Mouse (Mus musculus) cerebellum, postnatal 14 days (tissue): Measurements from ENCODE around the gene Tagln2.

Experiments
- DNase-seq, 2 experiments: peaks; one replicate each; pipeline ENCODE4 v3.0.0; 2021; ENCODE audit warnings: mixed read lengths in 2 of 2

Tagln2 gene

DNA sequence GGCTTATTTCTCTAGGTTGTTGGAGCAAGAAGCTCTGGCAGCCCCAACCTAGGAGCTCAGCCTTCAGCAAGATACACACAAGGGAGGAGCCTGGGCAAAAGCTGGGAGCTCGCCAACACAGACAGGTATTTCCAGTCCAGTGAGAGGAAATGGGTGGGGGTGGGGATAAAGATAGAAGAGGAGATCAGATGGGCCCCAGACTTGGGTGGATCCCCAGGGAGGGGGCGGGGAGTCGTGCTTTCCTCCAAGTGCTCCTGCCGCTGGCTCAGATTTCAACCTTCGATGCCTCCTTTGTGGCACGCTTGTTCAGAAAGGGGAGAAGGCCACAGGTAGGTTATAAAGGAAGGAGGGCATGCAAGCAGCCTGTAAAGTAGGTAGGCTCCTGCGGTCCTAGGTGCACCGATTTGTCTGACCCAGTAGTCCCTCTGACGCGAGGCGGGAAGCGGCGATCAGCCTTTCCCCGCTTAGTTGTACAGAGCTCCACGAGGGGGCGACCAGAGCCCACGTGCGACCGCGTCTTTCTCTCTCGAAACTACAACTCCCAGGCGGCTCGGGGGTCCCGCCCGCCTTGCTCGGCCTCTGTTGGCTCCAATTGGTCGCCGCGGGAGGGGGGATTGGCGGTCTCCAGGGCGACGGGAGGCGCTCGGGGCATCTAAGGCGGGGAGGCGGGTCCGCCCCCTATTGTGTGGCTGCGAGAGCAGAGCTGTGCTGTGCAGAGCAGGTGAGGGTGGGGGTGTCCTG is 18.1 kb upstream of the Tagln2 start, which contains the start of gene Igsf9:
TSS of gene Igsf9 (plus strand) at position 249 of the 741 bp plus-strand sequence.
- DNase-seq: peak; percentile 95 to 96

DNA sequence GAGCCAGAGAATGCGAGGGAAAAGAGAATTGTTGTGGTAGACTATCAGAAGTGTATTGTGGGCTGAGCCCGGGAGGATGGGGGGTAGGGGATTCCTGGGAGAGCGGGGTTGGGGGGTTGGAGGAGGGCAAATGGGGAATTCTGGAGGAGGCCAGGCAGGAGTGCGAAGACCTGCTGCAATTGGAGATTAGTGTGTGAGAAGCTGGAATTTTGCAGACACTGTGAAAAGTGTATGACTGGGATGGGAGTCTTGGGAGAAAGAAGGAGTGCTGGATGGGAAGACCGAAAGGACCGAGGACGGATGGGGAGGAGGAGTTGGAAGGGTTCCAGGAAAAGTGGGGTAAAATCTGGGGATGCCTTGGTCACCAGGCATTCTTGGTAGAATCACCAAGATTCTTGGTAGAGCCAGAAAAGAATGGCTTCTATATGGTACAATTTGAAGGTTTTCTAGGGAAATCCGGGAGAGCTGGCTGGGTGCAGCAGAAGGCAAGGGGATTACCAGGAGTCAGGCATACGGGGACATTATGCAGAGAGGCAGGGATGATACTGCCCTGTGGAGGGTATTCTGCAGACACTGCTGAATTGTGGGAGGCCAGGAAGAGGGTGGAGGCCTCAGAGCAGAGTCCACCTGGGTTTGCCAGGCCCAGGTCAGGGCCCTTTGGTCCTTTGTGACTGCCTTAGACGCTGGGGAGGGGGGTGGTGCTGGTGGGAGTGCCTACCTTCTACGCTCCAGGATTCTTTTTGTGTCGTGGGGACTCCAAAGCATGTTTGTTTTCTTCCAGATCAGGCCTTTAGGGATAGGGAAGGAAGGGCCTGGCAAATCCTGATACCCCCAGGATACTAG is 17.1 kb upstream of the Tagln2 start:
- DNase-seq: no peak

DNA sequence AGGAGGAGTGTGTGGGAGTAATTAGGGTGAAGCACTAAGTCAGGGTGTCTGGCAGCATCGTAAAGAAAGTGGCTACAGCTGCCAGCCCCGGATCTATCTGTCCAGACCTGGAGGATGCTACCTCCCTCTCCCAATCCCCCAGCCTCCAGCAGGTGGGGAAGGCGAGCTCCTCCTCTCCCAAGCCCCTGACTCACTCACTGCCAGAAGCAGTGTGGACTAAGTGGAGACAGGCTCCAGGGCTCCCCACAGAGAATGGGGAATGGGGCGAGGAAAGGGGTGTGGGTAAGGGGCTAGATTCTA is 16.5 kb upstream of the Tagln2 start:
- no peak for DNase-seq

DNA sequence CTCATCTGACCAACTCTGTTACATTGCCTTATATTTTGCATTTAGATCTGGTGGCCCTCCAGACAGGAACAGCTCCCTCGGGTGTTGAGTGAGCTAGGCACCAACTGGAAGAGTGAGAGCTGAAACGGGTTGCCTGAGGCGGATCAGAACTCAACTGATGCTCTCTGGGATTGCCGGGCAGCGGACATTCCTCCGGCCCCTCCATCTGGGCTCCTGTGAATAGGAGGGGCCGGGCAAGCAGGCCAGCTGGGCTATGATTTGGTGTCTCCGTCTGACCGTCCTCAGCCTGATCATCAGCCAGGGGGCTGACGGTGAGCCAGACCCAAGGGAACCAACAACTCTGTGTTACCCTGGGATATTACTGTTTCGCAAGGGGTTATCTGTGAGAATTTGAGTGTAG is 15.6 kb upstream of the Tagln2 start:
- no peak for DNase-seq

DNA sequence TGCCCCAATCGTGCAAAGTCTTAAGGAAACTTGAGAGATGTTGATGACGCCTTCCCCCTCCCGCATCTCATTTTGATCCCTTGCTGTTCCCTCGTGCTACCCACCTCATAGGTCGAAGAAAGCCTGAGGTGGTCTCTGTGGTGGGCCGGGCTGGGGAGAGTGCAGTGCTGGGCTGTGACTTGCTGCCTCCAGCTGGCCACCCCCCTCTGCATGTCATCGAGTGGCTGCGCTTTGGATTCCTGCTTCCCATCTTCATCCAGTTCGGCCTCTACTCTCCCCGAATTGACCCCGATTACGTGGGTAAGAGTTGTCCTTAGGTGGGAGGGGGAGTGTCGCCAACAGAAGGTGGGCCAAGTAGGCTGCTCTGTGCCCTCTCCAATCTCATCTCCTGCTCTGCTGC is 15.2 kb upstream of the Tagln2 start:
- DNase-seq: no peak

DNA sequence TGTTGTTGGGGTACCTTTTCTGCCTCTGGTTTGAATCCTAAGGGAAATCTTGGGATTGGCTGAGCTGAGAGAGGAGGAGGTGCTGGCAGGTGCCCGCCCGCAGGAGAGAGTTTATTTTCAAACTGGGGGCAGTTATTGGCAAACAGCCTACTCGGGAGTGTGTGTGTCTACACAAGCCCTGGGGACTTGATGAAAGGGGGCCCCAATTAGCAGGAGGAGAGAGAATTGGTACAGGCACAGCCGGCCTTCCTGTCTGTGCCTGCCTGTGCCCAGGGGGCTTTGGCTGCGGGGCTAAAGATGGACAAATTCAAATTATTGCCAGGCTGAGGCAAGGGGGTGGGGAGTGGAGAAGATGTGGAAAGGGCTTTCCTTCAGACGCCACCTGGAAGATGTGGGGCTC is 14.0 kb upstream of the Tagln2 start:
- DNase-seq: no peak

DNA sequence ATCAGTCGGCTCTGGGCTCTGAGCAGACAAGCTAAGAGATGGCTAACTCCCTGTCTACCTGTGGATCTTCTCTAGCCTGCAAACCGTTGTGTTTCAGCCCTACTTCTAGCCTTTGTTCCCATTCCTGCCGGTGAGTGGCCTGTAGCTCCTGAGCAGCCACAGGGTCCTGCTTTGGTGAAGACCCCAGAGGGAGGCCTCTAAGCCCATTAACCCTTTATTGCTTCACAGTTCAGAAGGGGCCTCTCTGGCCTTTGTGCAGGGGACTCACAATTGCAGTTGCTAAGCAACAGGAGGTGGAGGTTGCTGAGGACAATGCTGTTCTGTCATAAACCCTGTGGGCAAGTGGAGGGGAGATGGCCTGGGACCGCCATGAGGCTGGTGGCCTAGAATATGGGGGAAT is 13.6 kb upstream of the Tagln2 start:
- no peak for DNase-seq

DNA sequence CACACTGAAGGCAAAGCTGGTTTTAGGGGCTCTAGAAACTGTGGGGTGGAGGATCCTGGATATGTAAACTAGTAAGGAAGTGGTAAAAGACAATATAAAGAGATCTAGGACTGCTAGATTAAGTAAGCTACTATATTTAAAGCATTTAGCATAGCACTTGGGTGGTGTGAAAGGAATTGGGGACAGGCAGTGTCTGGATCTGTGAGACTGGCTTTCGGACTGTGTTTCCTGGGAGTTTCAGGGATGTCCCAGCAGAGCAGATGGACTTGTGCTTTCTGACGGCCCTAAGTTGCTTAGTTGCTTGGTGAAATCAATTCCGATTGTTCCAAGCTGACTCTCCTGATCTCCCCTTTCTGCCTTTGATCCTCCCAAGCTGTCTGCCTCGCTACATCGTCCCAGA is 13.2 kb upstream of the Tagln2 start:
- no peak for DNase-seq

DNA sequence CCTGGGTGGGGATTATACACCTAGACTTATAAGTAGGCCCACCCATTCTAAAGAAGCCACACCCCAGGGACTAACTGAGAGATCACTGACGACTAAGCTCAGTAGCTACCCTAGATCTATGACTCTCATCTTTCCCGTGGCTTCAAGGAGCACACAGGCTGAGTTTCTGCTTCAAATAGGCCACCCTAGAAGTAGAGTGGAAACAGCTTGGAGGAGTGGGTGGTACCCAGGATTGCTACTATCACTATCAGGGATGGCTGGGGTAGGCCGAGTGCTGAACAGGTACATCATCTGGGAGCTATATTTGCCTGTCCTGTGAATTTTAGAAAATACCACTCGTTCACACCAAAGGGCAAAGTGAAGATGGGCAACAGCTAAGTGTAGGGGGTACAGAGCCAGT is 12.0 kb upstream of the Tagln2 start:
- no peak for DNase-seq

DNA sequence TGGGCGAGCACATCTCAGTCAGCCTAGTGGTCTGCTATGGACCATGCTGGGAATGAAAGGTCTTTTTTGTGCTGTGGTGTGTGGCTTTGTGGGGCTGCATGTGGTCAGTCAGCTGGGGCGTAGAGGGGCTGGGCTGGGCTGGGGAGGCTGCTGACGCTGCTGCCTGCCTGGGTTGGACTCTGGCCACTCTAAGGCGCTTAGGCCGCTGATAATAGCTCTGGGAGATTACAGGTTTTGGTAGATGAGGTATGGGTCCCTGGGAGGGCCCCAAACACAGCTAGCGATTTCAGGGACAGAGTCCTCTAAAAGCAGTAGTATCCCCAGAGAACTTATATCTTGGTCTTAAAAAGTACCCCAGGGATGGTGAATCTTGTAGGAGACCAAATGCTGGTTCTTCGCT is 11.0 kb upstream of the Tagln2 start:
- DNase-seq: no peak

DNA sequence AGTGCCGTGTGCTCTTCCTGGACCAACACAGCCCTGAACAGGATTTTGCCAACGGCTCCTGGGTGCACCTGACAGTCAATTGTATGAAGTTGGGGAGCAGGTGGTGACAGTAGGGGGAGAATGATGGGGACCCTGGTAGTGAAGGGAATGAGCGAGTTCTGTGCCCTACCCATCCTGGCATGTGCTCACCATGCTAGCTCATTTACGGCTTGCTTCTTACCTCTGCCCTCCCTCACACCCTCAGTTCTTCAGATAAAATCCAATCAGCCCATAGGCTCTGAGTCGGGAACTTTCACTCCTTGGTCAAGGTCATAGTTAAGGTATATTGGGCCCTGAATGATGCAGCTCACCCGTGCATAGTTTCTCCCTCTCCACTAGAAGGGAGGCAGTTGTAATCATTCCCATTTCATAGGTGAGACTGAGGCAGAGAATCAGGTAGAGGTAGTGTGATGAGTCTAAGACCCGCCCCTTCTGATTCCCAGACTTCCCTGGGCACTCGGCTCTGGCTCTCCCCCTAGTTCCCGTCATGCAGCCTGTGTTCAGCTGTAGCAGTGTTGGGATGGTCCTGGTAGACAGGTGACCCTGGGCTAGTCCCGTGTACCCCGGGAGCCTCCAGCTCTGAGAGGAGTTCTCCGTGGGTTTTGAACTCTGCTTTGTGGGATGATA is 10.1 kb upstream of the Tagln2 start:
- no peak for DNase-seq

DNA sequence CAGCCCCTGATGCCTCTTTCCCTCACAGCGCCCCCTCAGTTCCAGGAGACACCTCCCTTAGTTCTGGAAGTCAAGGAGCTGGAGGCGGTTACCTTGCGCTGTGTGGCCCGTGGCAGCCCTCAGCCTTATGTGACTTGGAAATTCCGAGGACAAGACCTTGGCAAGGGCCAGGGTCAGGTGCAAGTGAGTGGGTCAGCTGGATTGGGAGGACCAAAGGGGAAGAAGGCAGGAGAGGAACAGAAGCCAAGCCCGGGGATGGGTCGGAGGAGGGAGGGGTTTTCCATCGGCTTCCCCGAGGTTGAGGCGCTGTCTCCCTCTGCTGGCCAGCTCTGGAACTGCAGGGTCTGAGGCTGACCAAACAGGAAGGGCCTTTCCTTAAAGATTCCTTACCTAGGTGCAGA is 9.6 kb upstream of the Tagln2 start:
- peak; percentile 96 to 98 for DNase-seq

DNA sequence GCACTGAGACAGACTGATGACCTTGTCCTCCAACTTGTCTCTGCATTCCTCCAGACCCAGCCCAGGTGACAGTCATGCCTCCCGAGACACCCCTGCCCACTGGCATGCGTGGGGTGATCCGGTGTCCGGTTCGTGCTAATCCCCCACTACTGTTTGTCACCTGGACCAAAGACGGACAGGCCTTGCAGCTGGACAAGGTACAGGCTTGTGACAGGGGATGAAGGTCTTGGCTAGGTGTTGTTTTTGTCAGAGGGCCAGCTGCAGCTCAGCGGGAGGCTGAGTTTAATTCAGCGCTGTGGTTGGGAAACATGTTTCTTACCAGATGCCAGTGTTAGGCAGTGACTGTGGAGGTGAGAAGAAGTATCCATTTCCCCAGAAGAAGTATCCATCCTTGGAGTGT is 7.8 kb upstream of the Tagln2 start:
- DNase-seq: no peak

DNA sequence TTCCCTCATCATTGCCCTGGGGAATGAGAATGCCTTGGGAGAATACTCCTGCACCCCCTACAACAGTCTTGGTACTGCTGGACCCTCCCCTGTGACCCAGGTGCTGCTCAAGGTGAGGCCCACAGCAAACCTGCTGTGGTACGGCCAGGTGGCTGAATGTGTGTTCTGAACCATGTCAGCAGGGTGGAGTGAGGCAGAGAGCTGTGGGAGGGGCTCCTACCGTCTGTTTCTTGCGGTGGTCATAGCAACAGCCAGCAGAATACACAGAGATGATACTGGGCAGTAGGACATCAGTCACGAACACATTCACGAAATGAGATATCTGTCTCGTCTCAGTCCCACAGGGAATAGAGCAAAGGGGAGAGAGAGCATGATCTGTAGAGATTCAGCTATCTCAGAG is 6.3 kb upstream of the Tagln2 start:
- no peak for DNase-seq

DNA sequence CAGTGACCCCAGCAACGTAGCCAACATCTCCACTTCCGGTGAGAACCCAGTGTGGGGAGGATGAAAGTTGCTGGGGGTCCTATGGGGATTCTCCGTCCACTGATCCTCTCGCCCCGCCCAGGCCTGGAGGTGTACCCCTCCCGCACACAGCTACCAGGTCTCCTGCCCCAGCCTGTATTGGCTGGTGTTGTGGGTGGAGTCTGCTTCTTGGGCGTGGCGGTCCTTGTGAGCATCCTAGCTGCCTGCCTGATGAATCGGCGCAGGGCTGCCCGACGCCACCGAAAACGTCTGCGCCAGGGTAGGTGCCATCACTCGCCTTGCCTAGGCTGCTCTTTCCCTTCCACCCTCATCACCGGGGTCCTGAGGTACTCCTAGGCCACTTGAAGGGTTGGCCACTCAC is 3.8 kb upstream of the Tagln2 start:
- no peak for DNase-seq

DNA sequence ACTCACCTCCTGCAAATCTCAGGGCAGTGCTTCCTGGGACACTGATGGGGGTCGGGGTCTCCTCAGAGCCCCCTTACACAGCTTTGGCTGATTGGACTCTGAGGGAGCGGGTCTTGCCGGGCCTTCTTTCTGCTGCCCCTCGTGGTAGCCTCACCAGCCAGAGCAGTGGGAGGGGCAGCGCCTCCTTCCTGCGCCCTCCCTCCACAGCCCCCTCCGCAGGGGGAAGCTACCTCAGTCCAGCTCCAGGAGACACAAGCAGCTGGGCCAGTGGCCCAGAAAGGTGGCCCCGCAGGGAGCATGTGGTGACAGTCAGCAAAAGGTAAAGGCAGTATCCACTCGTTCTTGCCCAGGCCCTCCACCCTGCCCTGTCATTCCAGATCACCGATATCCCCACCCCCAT is 2.4 kb upstream of the Tagln2 start:
- no peak for DNase-seq

DNA sequence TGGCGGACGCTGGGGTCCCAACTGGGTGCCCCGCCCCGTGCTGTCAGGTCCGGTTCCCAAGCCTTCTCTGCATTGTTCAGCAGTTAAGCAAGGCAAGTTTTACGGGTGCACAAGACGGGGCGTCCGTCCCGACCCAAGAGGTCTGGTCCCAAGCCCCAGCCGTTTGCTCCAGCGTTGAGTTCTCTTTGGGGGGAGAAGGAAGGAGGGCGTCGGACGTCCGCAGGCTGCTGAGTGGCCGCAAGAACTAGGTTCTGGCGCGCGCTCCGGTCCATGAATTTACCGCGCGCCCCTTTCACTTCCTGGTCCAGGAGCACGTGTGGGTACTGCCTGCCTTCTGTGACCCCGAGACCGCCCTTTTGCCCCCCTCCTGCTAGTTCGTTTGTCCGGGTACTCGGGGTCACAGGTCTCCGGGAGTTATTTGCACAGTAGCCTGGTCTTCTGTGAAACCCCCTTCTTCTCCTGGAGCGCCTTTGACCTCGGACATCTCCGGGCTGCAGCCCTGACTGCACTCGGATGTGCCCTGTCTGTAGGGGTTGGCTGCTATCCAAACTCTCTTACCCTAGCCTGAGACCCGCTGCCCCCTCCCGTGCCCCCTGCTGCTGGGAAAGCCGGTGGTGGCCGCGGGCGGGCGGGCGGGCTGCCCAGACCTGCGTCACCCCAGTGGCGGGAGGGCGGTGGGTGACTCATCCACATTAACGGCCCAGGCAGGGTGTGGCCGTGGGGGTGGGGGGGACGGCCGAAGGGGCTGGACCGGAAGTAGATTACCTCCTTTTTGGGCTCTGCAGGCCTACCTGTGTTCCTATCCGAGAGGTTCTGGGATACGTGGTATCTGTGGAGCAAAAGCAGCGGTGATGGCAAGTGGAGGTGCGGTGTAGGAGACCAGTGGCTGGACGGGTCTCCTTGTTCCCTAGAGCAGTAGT is 864 bp downstream of the Tagln2 start:
- DNase-seq: peak in 1 of 2 experiments; percentile 33

DNA sequence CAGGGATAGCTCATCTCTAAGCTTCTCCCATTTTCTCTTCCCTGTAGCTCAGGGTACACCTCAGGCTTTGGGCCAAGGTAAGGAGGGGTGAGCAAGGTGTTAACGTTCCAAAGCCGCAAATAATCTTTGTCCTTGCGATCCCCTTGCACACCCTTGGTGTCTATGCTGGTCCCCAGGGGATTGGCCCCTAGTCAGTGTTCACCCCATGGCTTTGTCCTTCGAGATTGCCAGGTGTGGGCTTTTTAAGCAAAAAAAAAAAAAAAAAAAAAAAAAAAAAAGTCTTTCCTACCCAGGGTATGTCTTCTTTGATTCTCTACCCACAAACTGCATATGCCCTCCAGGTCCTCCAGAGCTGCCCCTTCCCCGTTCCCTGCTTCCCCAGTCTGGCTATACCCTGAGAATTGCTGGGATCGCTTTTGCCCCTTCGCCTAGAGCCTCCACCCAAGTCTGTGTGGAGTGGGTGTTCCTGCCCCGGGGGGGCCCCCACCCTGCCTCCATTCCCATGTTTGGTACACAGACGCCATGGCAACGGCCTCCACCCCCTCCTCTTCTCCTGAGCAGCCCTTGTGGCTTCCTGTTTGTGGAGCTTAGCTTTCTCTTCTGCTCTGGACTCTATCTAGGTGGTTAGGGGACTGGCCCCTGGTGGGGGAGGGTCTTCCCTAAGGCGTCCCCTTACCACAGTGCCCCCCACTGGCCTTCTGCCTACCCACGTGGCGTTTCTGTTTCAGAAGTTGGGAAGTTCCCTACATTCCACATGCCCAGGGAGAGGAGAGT is 1.7 kb downstream of the Tagln2 start:
- DNase-seq: no peak

DNA sequence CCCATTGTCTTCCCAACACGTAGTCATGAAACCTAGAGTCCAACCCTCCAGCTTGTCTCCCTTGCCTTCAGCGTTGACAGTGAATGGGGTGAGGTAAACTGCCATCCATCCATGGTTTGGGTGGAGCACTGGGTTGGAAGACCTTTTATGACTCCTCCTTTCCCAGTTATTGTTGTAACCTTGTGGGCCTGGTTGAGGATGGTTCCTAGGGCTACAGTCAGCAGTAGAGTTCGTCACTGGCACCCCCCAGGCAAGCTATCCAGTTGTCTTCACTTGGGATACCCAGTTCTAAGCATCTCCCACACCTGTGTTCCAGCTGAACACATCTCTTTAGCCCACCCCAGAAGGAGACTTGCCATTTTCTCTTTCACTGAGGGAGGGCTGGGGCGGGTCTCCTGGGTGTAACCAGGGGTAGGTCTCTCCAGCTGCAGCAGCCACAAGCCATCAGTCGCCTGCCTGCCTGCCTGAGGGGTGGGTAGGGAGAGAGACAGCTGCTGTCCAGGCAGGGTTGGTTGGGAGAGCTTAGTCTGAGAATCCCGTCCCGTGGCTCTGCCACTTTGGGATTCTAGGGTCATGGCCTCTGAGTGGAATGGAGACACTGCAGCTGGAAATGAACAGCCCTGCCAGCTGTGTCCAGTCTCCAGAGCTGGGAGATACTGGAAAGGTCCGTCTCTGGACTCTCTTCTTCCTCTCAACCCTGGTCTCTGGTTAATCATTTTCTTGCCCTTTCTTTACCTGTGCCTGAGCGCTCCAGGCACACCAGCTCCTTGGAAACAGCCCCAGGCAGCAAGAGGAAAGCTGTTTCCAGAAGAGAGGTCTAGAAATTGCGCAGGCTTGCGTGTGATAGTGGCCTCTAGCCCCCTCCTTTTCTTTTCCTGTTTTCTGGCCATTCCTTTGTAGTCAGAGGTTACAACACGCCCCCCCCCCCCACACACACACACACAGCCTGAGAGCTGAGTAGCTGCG is 2.6 kb downstream of the Tagln2 start:
- DNase-seq: no peak

DNA sequence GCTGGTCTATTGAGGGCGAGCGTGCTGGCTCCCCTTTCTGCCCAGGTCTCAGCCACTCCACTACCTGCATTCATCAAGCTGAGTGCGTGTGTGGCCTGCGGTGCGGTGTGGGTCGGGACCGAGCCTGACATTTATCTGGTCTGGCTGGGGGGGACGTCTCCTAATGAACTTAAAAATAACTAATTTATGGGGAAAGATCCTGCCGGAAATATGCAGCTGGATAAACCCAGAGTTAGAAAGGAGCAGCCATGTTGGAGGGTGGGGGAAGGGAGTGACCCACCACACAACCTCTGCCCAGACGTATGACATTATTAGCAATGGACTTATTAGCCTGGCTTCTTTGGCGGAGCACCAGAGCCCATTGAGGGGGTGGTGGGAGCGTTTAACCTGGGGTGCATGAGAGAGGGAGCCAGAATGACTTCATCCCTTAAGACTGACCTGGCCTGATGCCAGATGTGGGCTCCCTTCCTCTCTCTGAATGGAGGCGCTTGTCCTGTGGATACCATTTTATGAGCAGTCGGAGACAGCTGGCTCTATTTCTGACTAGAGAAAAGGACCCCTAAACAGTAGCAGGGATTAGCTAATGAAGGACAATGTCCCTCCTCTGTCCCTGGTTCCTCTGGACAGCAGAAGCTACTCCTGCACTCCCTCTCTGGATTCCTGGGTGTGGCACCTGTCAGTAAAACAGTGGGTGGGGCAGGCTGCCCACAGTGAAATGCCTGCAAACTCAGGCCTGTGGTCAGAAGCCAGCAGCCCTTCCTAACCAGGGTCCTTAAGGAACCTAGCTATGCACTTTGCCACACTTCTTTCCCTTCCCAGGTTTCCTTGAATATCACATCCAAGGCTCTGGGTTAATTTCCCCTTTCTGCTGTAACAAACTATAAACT is 3.5 kb downstream of the Tagln2 start:
- DNase-seq: peak in 1 of 2 experiments; percentile 44
